Mouse (Mus musculus) CH12.LX (cell line): ENCODE data around the gene 4930595D18Rik. TPM values are rescaled to one million over a fixed set of nuclear protein-coding genes. Genes with fewer than 3 reads are reported as not detected.

Experiments used
- DNase-seq: peaks from one replicate; pipeline ENCODE4 v3.0.0-alpha.2; 2013; ENCODE audit errors: extremely low read depth
- H3K27ac ChIP-seq: 2 replicates; pipeline ENCODE4 v1.5.1; 2012; ENCODE audit warnings: low read depth, mild to moderate bottlenecking, control low read depth, moderate library complexity; ENCODE audit not compliant: insufficient read depth
- H3K27me3 ChIP-seq: replicated peaks from 2 replicates; pipeline ENCODE3; 2012; ENCODE audit warnings: inconsistent platforms
- H3K36me3 ChIP-seq, 2 experiments: replicated peaks in 1 of 2; 2 replicates each; pipeline versions ENCODE3 to v1.6.1; 2012; ENCODE audit warnings: inconsistent platforms in 1 of 2, low read length in 1 of 2, mild to moderate bottlenecking in 1 of 2, mixed read lengths in 1 of 2, moderate library complexity in 1 of 2; ENCODE audit not compliant: control insufficient read depth in 1 of 2, insufficient read depth in 1 of 2
- H3K4me1 ChIP-seq, 2 experiments: 2 replicates each; pipeline ENCODE4 v1.6.1; 2012; ENCODE audit warnings: inconsistent platforms in 1 of 2, moderate library complexity in 1 of 2; ENCODE audit not compliant: insufficient read depth in 2 of 2, control insufficient read depth in 1 of 2
- H3K4me2 ChIP-seq: 2 replicates; pipeline ENCODE4 v1.6.1; 2012; ENCODE audit warnings: low read depth, mild to moderate bottlenecking, control low read depth; ENCODE audit not compliant: poor library complexity, insufficient read depth, severe bottlenecking
- H3K4me3 ChIP-seq, 3 experiments: fragments of 150-350 bp in 1 of 3; sonication (generic) in 1 of 3; replicated peaks in 1 of 3; 2 replicates each; pipeline versions ENCODE3 to v1.5.1; 2011 to 2012; ENCODE audit warnings: low read depth in 2 of 3, low read length in 2 of 3, mild to moderate bottlenecking in 2 of 3, moderate library complexity in 2 of 3, control low read depth in 1 of 3, improper control_type of control experiment in 1 of 3, inconsistent platforms in 1 of 3, mixed read lengths in 1 of 3; ENCODE audit not compliant: poor library complexity in 1 of 3
- H3K79me2 ChIP-seq: replicated peaks from 2 replicates; pipeline ENCODE4 v1.6.1; 2012; ENCODE audit warnings: mild to moderate bottlenecking, moderate library complexity; ENCODE audit not compliant: control insufficient read depth, poor library complexity, insufficient read depth, severe bottlenecking; ENCODE audit errors: extremely low read depth
- H3K9ac ChIP-seq: 2 replicates; pipeline ENCODE4 v1.6.1; 2012; ENCODE audit warnings: low read depth, mild to moderate bottlenecking, control low read depth, moderate library complexity; ENCODE audit not compliant: insufficient read depth
- H3K9me3 ChIP-seq: replicated peaks from 2 replicates; pipeline ENCODE3; 2012; ENCODE audit warnings: low read length, inconsistent platforms, mixed read lengths
- BHLHE40 ChIP-seq: IDR thresholded peaks from 2 replicates; pipeline ENCODE4 v1.6.1; 2011; ENCODE audit warnings: mild to moderate bottlenecking, low read depth, low read length, improper control_type of control experiment
- CHD1 ChIP-seq: IDR thresholded peaks from 2 replicates; pipeline ENCODE4 v1.6.1; 2012; ENCODE audit warnings: low read depth, low read length, improper control_type of control experiment, inconsistent platforms
- CHD2 ChIP-seq: IDR thresholded peaks from 2 replicates; pipeline ENCODE4 v1.6.1; 2011; ENCODE audit warnings: low read length, improper control_type of control experiment
- CTCF ChIP-seq, 2 experiments: IDR thresholded peaks in 1 of 2; conservative IDR thresholded peaks in 1 of 2; 2 replicates each; pipeline ENCODE4 v1.5.1; 2011 to 2012; ENCODE audit warnings: low read depth in 2 of 2, low read length in 2 of 2, improper control_type of control experiment in 1 of 2, inconsistent platforms in 1 of 2, mild to moderate bottlenecking in 1 of 2, moderate library complexity in 1 of 2
- E2F4 ChIP-seq: IDR thresholded peaks from 2 replicates; pipeline ENCODE4 v1.6.1; 2011; ENCODE audit warnings: low read depth, low read length, improper control_type of control experiment; ENCODE audit not compliant: insufficient replicate concordance
- EP300 ChIP-seq: IDR thresholded peaks from 2 replicates; pipeline ENCODE4 v1.6.1; 2011; ENCODE audit warnings: low read length, improper control_type of control experiment
- ETS1 ChIP-seq: conservative IDR thresholded peaks from 2 replicates; pipeline ENCODE4 v1.6.1; 2012; ENCODE audit warnings: low read depth, mild to moderate bottlenecking, inconsistent platforms, low read length, improper control_type of control experiment, moderate library complexity
- GABPA ChIP-seq: IDR thresholded peaks from 2 replicates; pipeline ENCODE4 v1.6.1; 2012; ENCODE audit warnings: low read depth, low read length, improper control_type of control experiment, inconsistent platforms; ENCODE audit not compliant: insufficient replicate concordance
- HCFC1 ChIP-seq: IDR thresholded peaks from 2 replicates; pipeline ENCODE4 v1.6.1; 2012; ENCODE audit warnings: low read depth, mild to moderate bottlenecking, inconsistent platforms, low read length, improper control_type of control experiment
- JUN ChIP-seq: IDR thresholded peaks from 2 replicates; pipeline ENCODE4 v1.6.1; 2011; ENCODE audit warnings: low read depth, mild to moderate bottlenecking, low read length, improper control_type of control experiment, moderate library complexity; ENCODE audit not compliant: insufficient read depth
- JUND ChIP-seq: conservative IDR thresholded peaks from 2 replicates; pipeline ENCODE4 v1.6.1; 2011; ENCODE audit warnings: low read depth, low read length, improper control_type of control experiment
- KAT2A ChIP-seq: IDR thresholded peaks from 2 replicates; pipeline ENCODE4 v1.6.1; 2012; ENCODE audit warnings: low read length, improper control_type of control experiment, inconsistent platforms; ENCODE audit not compliant: insufficient replicate concordance
- MAFK ChIP-seq: IDR thresholded peaks from 2 replicates; pipeline ENCODE4 v1.6.1; 2011; ENCODE audit warnings: low read length, improper control_type of control experiment; ENCODE audit not compliant: insufficient replicate concordance
- MAZ ChIP-seq: IDR thresholded peaks from 2 replicates; pipeline ENCODE4 v1.6.1; 2012; ENCODE audit warnings: low read depth, mild to moderate bottlenecking, inconsistent platforms, low read length, improper control_type of control experiment, moderate library complexity
- MEF2A ChIP-seq: IDR thresholded peaks from 2 replicates; pipeline ENCODE4 v1.6.1; 2014; ENCODE audit warnings: low read depth, mild to moderate bottlenecking, inconsistent platforms, low read length, improper control_type of control experiment, borderline replicate concordance
- MXI1 ChIP-seq: IDR thresholded peaks from 2 replicates; pipeline ENCODE4 v1.6.1; 2011; ENCODE audit warnings: mild to moderate bottlenecking, low read depth, low read length, improper control_type of control experiment
- MYC ChIP-seq: IDR thresholded peaks from 2 replicates; pipeline ENCODE4 v1.6.1; 2011; ENCODE audit warnings: low read depth, mild to moderate bottlenecking, improper control_type of control experiment, low read length
- NRF1 ChIP-seq: IDR thresholded peaks from 2 replicates; pipeline ENCODE4 v1.6.1; 2014; ENCODE audit warnings: low read depth, mild to moderate bottlenecking, inconsistent platforms, low read length, improper control_type of control experiment, moderate library complexity
- PAX5 ChIP-seq: IDR thresholded peaks from 2 replicates; pipeline ENCODE4 v1.6.1; 2012; ENCODE audit warnings: low read length, inconsistent platforms, mixed read lengths
- POLR2A ChIP-seq: IDR thresholded peaks from 2 replicates; pipeline ENCODE4 v1.6.1; 2011; ENCODE audit warnings: low read depth, mild to moderate bottlenecking, improper control_type of control experiment, low read length
- POLR2AphosphoS2 ChIP-seq: IDR thresholded peaks from 2 replicates; pipeline ENCODE4 v1.6.1; 2011; ENCODE audit warnings: low read depth, low read length, improper control_type of control experiment
- RAD21 ChIP-seq: IDR thresholded peaks from 2 replicates; pipeline ENCODE4 v1.6.1; 2011; ENCODE audit warnings: low read depth, mild to moderate bottlenecking, low read length, improper control_type of control experiment, moderate library complexity
- SMC3 ChIP-seq: IDR thresholded peaks from 2 replicates; pipeline ENCODE4 v1.6.1; 2011; ENCODE audit warnings: low read depth, low read length, improper control_type of control experiment
- TBP ChIP-seq: conservative IDR thresholded peaks from 2 replicates; pipeline ENCODE4 v1.6.1; 2011; ENCODE audit warnings: low read depth, low read length, improper control_type of control experiment
- TCF12 ChIP-seq: IDR thresholded peaks from 2 replicates; pipeline ENCODE4 v1.6.1; 2014; ENCODE audit warnings: low read depth, mild to moderate bottlenecking, inconsistent platforms, low read length, improper control_type of control experiment
- USF1 ChIP-seq: IDR thresholded peaks from 2 replicates; pipeline ENCODE4 v1.6.1; 2014; ENCODE audit warnings: low read depth, mild to moderate bottlenecking, inconsistent platforms, low read length, improper control_type of control experiment
- ZC3H11A ChIP-seq: IDR thresholded peaks from 2 replicates; pipeline ENCODE4 v1.6.1; 2012; ENCODE audit warnings: low read depth, mild to moderate bottlenecking, inconsistent platforms, low read length, improper control_type of control experiment
- ZKSCAN1 ChIP-seq: IDR thresholded peaks from 2 replicates; pipeline ENCODE4 v1.6.1; 2012; ENCODE audit warnings: low read depth, inconsistent platforms, low read length, improper control_type of control experiment, borderline replicate concordance
- ZMIZ1 ChIP-seq: IDR thresholded peaks from 2 replicates; pipeline ENCODE4 v1.6.1; 2012; ENCODE audit warnings: low read depth, mild to moderate bottlenecking, inconsistent platforms, low read length, improper control_type of control experiment
- ZNF384 ChIP-seq: IDR thresholded peaks from 2 replicates; pipeline ENCODE4 v1.6.1; 2012; ENCODE audit warnings: low read depth, low read length, improper control_type of control experiment, inconsistent platforms
- dilution Hi-C: fragments of 300-500 bp; cut with MboI; formaldehyde crosslinking; loops from 2 replicates; pipeline ENCODE4 v1.14.3; 2020; ENCODE audit warnings: low sequenced_read_pairs; ENCODE audit not compliant: extremely low pct_unique_long_range_greater_than_20kb, extremely low pct_ligation_motif_present
- in situ Hi-C: fragments of 300-500 bp; cut with MboI; formaldehyde crosslinking; loops from 3 replicates; pipeline ENCODE4 v1.14.3; 2019; ENCODE audit warnings: low sequenced_read_pairs, low pct_ligation_motif_present, low pct_unique_long_range_greater_than_20kb, mixed read lengths
- polyA plus RNA-seq: library from polyadenylated mRNA; unstranded; fragments of >175 nt; gene quantifications from 2 replicates; pipeline ENCODE4 v1.2.1, GENCODE M21; 2012; ENCODE audit warnings: low read depth; ENCODE audit not compliant: insufficient read length
- total RNA-seq, 2 experiments: library from RNA; depleted of rRNA; stranded (reverse); fragments of 300-350 nt in 1 of 2; fragments of >200 nt in 1 of 2; gene quantifications; 2 replicates each; pipeline ENCODE4 v1.2.3; 2012 to 2014

4930595D18Rik gene
- total and polyA plus RNA-seq, 3 experiments: 0.57 TPM; not detected in 2

- Histone ChIP-seq H3K4me3 (peak overlapping the region in 1 of 3 experiments; percentile 54), H3K79me2 (no peaks in the 10 kb centered on the region), H3K9ac (no peak overlapping the region), H3K4me2 (0 out of 2 replicates have a peak overlapping the region, but pooled peaks have one; percentile 7), H3K27ac (no peak overlapping the region), H3K4me1 (peaks cover 25 to 59% of the 10 kb centered on the region in 2 experiments), H3K36me3 (no peaks in the 10 kb centered on the region)
- in situ Hi-C loops: no loop called here
- dilution Hi-C loops: no loop called here
- no peak for TF ChIP-seq POLR2AphosphoS2
- TF ChIP-seq KAT2A: no peak
- TF ChIP-seq, all 38 proteins: peak for 0
- Histone ChIP-seq H3K9me3 (no peaks in the 10 kb centered on the region), H3K27me3 (no peaks in the 10 kb centered on the region)
- DNase-seq: no peak
Observed at GRCm38 (mm10) chr12:111150236-111150596, 34.1 kb downstream of the 4930595D18Rik start.

GRCm38 (mm10) chr12:111149495-111150235 lies 34.6 kb downstream of the 4930595D18Rik start:
- peak overlapping the region; percentile 59 for H3K4me2 ChIP-seq
- no peaks in the 10 kb centered on the region for H3K36me3 ChIP-seq
- H3K27ac ChIP-seq: no peak overlapping the region; the same call in 1 of the 2 replicates
- H3K4me1 ChIP-seq: peaks cover 31 to 64% of the 10 kb centered on the region in 2 experiments
- no peaks in the 10 kb centered on the region for H3K79me2 ChIP-seq
- peak overlapping the region; percentile 36; the same call in 1 of the 2 replicates for H3K9ac ChIP-seq
- in situ Hi-C loops (no loop called here), dilution Hi-C loops (no loop called here)
- peak overlapping the region; percentile 31 to 54 (median 52) for H3K4me3 ChIP-seq
- no peaks in the 10 kb centered on the region for H3K27me3 ChIP-seq
- H3K9me3 ChIP-seq: no peaks in the 10 kb centered on the region
- DNase-seq: no peak
- TF ChIP-seq ZMIZ1 (0 out of 2 replicates have a peak, but pooled peaks have one; percentile 31), CHD2 (no peak), KAT2A (no peak), GABPA (no peak), EP300 (peak; percentile 31; the same call in 1 of the 2 replicates), MYC (no peak), POLR2AphosphoS2 (no peak), SMC3 (no peak), TBP (peak; percentile 49; the same call in 1 of the 2 replicates), CHD1 (no peak), POLR2A (no peak), TCF12 (0 out of 2 replicates have a peak, but pooled peaks have one; percentile 24), MAFK (peak; percentile 5; the same call in 1 of the 2 replicates), NRF1 (0 out of 2 replicates have a peak, but pooled peaks have one; percentile 14), ZNF384 (no peak), MXI1 (peak; percentile 48; the same call in 1 of the 2 replicates), ETS1 (peak; percentile 51; the same call in 1 of the 2 replicates), HCFC1 (peak; percentile 70), MAZ (peak; percentile 52; the same call in 1 of the 2 replicates), USF1 (no peak; the same call in 1 of the 2 replicates), JUN (no peak), MEF2A (peak; percentile 44; the same call in 1 of the 2 replicates), ZKSCAN1 (no peak), PAX5 (no peak), RAD21 (no peak), JUND (no peak), E2F4 (no peak), BHLHE40 (peak; percentile 29; the same call in 1 of the 2 replicates), ZC3H11A (no peak), CTCF (conservative IDR thresholded peaks at IDR 0.05 in 1 of 2, IDR thresholded peaks at IDR 0.05 in 1 of 2; ENCODE audit: low read depth in 2 of 2, low read length in 2 of 2) (no peak)
